Mouse (Mus musculus) midbrain, postnatal 0 days (tissue): ENCODE measurements at regions not wholly inside any gene's neighbourhood (a gene's known extent, or its start where the extent isn't known, plus 50 kb on each side); places are given as distances from the start of the nearest gene placed in this dataset.
A peak's percentile ranks its signal among the peaks of the same experiment; 100 is the strongest.

ENCODE experiments used
- ATAC-seq: fragments of 200-750 bp; cut with Nextera tagmentation; 2 replicates; pipeline ENCODE4 v1.8.0; 2017; ENCODE audit warnings: moderate number of reproducible peaks, mild to moderate bottlenecking, moderate TSS enrichment, moderate library complexity; ENCODE audit not compliant: low FRiP score
- DNase-seq: peaks from one replicate; pipeline ENCODE4 v3.0.0-alpha.2; 2015; ENCODE audit warnings: low spot score
- H3K27ac ChIP-seq: fragments of 300-500 bp; sonication (generic); 2 replicates; pipeline ENCODE4 v1.5.1; 2014; ENCODE audit warnings: low read depth, mild to moderate bottlenecking, low read length, mixed read lengths
- H3K27me3 ChIP-seq: fragments of 300-500 bp; sonication (generic); 2 replicates; pipeline ENCODE4 v1.6.1; 2014; ENCODE audit warnings: low read length, control low read depth, mixed read lengths; ENCODE audit not compliant: insufficient read depth
- H3K36me3 ChIP-seq: fragments of 300-500 bp; sonication (generic); 2 replicates; pipeline ENCODE4 v1.6.1; 2014; ENCODE audit warnings: low read length, control low read depth, mixed read lengths; ENCODE audit not compliant: insufficient read depth
- H3K4me1 ChIP-seq: fragments of 300-500 bp; sonication (generic); 2 replicates; pipeline ENCODE4 v1.6.1; 2014; ENCODE audit warnings: mild to moderate bottlenecking, control low read depth, antibody characterized with exemption, low read length, mixed read lengths; ENCODE audit not compliant: insufficient read depth
- H3K4me2 ChIP-seq: fragments of 300-500 bp; sonication (generic); 2 replicates; pipeline ENCODE4 v1.6.1; 2014; ENCODE audit warnings: low read depth, mild to moderate bottlenecking, low read length, mixed read lengths; ENCODE audit not compliant: poor library complexity, severe bottlenecking
- H3K4me3 ChIP-seq: fragments of 300-500 bp; sonication (generic); 2 replicates; pipeline ENCODE4 v1.5.1; 2014; ENCODE audit warnings: low read depth, mild to moderate bottlenecking, low read length, moderate library complexity
- H3K9ac ChIP-seq: fragments of 300-500 bp; sonication (generic); replicated peaks from 2 replicates; pipeline ENCODE4 v1.6.1; 2014; ENCODE audit warnings: mild to moderate bottlenecking, low read length, moderate library complexity, mixed read lengths; ENCODE audit not compliant: poor library complexity, severe bottlenecking
- H3K9me3 ChIP-seq: fragments of 300-500 bp; sonication (generic); 2 replicates; pipeline ENCODE4 v1.6.1; 2016; ENCODE audit warnings: low read length, control low read depth
- CTCF ChIP-seq: IDR thresholded peaks from 2 replicates; pipeline ENCODE4 v1.5.1; 2016; ENCODE audit warnings: antibody characterized with exemption, mild to moderate bottlenecking
- WGBS: fragments of 180-500 bp; shearing (Covaris S2); extraction: QIAGEN DNeasy Blood & Tissue Kit; methylation state at CpG from one replicate; pipeline ENCODE4 v1.1.7; 2014; 5-methylcytosine and 5-hydroxymethylcytosine counted together

- ATAC-seq (peak; percentile 68), DNase-seq (peak; percentile 49)
- no peak overlapping the region for H3K4me3 ChIP-seq
- H3K4me1 ChIP-seq = no peaks in the 10 kb centered on the region
- no peaks in the 10 kb centered on the region for H3K27me3 ChIP-seq
- H3K36me3 ChIP-seq = no peaks in the 10 kb centered on the region
- WGBS = 64% methylated on average over 17 of the region's 17 CpGs
- no peak overlapping the region for H3K27ac ChIP-seq
- no peaks in the 10 kb centered on the region for H3K9me3 ChIP-seq
- H3K9ac ChIP-seq = no peak overlapping the region
- H3K4me2 ChIP-seq = no peak overlapping the region
- no peak for TF ChIP-seq CTCF
These were observed 53.4 kb upstream of the Fmnl2 start for GRCm38 (mm10) chr2:52804106-52804825.

GRCm38 (mm10) chr2:52804826-52805149 lies 52.9 kb upstream of the Fmnl2 start:
- WGBS = 64% methylated on average over 1 of the region's 1 CpGs
- no peak for TF ChIP-seq CTCF
- DNase-seq (no peak), ATAC-seq (no peak)
- H3K9ac ChIP-seq = no peak overlapping the region
- no peaks in the 10 kb centered on the region for H3K9me3 ChIP-seq
- no peak overlapping the region for H3K4me3 ChIP-seq
- H3K27ac ChIP-seq = no peak overlapping the region
- no peaks in the 10 kb centered on the region for H3K4me1 ChIP-seq
- no peak overlapping the region for H3K4me2 ChIP-seq
- no peaks in the 10 kb centered on the region for H3K36me3 ChIP-seq
- no peaks in the 10 kb centered on the region for H3K27me3 ChIP-seq

GRCm38 (mm10) chr2:52807826-52808225 lies 49.8 kb upstream of the Fmnl2 start:
- no peak for ATAC-seq
- WGBS = 39% methylated on average over 2 of the region's 2 CpGs
- no peak for DNase-seq

More at GRCm38 (mm10) chr2:52807826-52808225, 49.8 kb upstream of the Fmnl2 start:
- Histone ChIP-seq H3K9ac (no peak overlapping the region), H3K36me3 (no peaks in the 10 kb centered on the region), H3K4me2 (no peak overlapping the region), H3K4me3 (no peak overlapping the region), H3K9me3 (no peaks in the 10 kb centered on the region), H3K4me1 (no peaks in the 10 kb centered on the region), H3K27ac (no peak overlapping the region), H3K27me3 (no peaks in the 10 kb centered on the region)
- TF ChIP-seq CTCF = no peak
